Mouse (Mus musculus): Measurements from ENCODE around the gene Med25. TPM values are rescaled to one million over a fixed set of nuclear protein-coding genes. Genes with fewer than 3 reads are reported as not detected.

Gene Med25
- total and polyA plus RNA-seq, 3 experiments = 70.0 to 121 (median 85.8) TPM

GRCm38 (mm10) chr7:44855036-44855435 lies 37.5 kb downstream of the Med25 start:
- Histone ChIP-seq H3K4me3 (peak overlapping the region; percentile 59), H3K27me3 (ENCODE audit: control insufficient read depth, insufficient read depth, low read length) (no peaks in the 10 kb centered on the region), H3K36me3 (ENCODE audit: control insufficient read depth, insufficient read depth, low read length) (no peaks in the 10 kb centered on the region), H3K9ac (ENCODE audit: low read depth, low read length) (peak overlapping the region; percentile 86), H3K4me1 (ENCODE audit: control insufficient read depth, insufficient read depth, low read length) (peaks cover 8% of the 10 kb centered on the region), H3K27ac (peak overlapping the region; percentile 98), H3K79me2 (replicated peaks; ENCODE audit: control insufficient read depth, insufficient read depth, low read length) (peaks cover 3% of the 10 kb centered on the region)
- DNase-seq = no peak
- WGBS = 23% methylated on average over 10 of the region's 10 CpGs
- TF ChIP-seq POLR2A (IDR thresholded peaks at IDR 0.05; ENCODE audit: insufficient read depth, low read depth, low read length) (no peak), CTCF (IDR thresholded peaks at IDR 0.05) (peak; percentile 51), EP300 (IDR thresholded peaks at IDR 0.05; ENCODE audit: insufficient read depth, low read depth, low read length) (no peak)
- intact Hi-C loops (cut with DNase I) = loop anchor here (2.0 to 5.0 kb wide), 2 partner anchors 14 to 42 kb away; partner anchors contain the start of genes Fuz and Ptov1

GRCm38 (mm10) chr7:44854356-44855031 lies 38.0 kb downstream of the Med25 start:
- Histone ChIP-seq H3K4me3 (peak overlapping the region; percentile 59), H3K4me1 (ENCODE audit: control insufficient read depth, insufficient read depth, low read length) (peaks cover 8% of the 10 kb centered on the region), H3K79me2 (replicated peaks; ENCODE audit: control insufficient read depth, insufficient read depth, low read length) (peaks cover 3% of the 10 kb centered on the region), H3K27me3 (ENCODE audit: control insufficient read depth, insufficient read depth, low read length) (no peaks in the 10 kb centered on the region), H3K9ac (ENCODE audit: low read depth, low read length) (peak overlapping the region; percentile 86), H3K36me3 (ENCODE audit: control insufficient read depth, insufficient read depth, low read length) (no peaks in the 10 kb centered on the region), H3K27ac (peak overlapping the region; percentile 98)
- intact Hi-C loops (cut with DNase I) = loop anchor here (2.0 to 5.0 kb wide), 2 partner anchors 14 to 43 kb away; partner anchors contain the start of genes Fuz and Ptov1
- under 1% methylated on average over 45 of the region's 45 CpGs for WGBS
- TF ChIP-seq POLR2A (IDR thresholded peaks at IDR 0.05; ENCODE audit: insufficient read depth, low read depth, low read length) (peak; percentile 76), CTCF (IDR thresholded peaks at IDR 0.05) (no peak), EP300 (IDR thresholded peaks at IDR 0.05; ENCODE audit: insufficient read depth, low read depth, low read length) (0 out of 2 replicates have a peak, but pooled peaks have one; percentile 10)
- peak; percentile 91 to 93 for DNase-seq

GRCm38 (mm10) chr7:44853596-44854355 lies 38.7 kb downstream of the Med25 start:
- WGBS = 14% methylated on average over 26 of the region's 26 CpGs
- H3K79me2 ChIP-seq (replicated peaks; ENCODE audit: control insufficient read depth, insufficient read depth, low read length) = peaks cover 3% of the 10 kb centered on the region
- DNase-seq = no peak
- TF ChIP-seq CTCF (IDR thresholded peaks at IDR 0.05) (no peak), EP300 (IDR thresholded peaks at IDR 0.05; ENCODE audit: insufficient read depth, low read depth, low read length) (no peak), POLR2A (IDR thresholded peaks at IDR 0.05; ENCODE audit: insufficient read depth, low read depth, low read length) (no peak)
- H3K27ac ChIP-seq = peak overlapping the region; percentile 98
- H3K36me3 ChIP-seq (ENCODE audit: control insufficient read depth, insufficient read depth, low read length) = no peaks in the 10 kb centered on the region
- H3K27me3 ChIP-seq (ENCODE audit: control insufficient read depth, insufficient read depth, low read length) = no peaks in the 10 kb centered on the region
- H3K4me3 ChIP-seq = peak overlapping the region; percentile 59
- peaks cover 8% of the 10 kb centered on the region for H3K4me1 ChIP-seq (ENCODE audit: control insufficient read depth, insufficient read depth, low read length)
- peak overlapping the region; percentile 86 for H3K9ac ChIP-seq (ENCODE audit: low read depth, low read length)
- intact Hi-C loops (cut with DNase I) = loop anchor here (2.0 kb wide), 1 partner anchor 15 kb away; the partner anchor contains the start of gene Ptov1

DNA sequence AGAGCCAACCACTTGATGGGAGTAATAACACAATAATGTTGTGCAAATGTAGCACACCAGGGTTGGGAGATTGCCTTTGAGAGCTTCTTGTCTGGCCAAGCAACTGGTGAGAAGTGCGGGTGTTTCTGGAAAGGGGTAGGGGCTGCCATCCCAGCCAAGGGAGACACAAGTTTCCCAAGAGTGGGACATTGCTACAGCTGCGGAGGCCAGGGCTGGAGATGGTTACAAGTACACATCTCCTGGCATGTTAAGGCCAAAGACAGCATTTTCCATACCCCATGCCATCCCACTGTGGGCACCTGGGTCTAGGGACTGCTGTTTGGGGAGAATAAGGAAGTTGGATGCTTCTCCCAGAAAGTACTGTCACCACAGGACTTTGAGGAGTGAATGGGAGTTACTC lies 39.4 kb downstream of the Med25 start:
- Histone ChIP-seq H3K36me3 (ENCODE audit: control insufficient read depth, insufficient read depth, low read length) (no peaks in the 10 kb centered on the region), H3K79me2 (replicated peaks; ENCODE audit: control insufficient read depth, insufficient read depth, low read length) (peaks cover 3% of the 10 kb centered on the region), H3K4me3 (no peak overlapping the region), H3K4me1 (ENCODE audit: control insufficient read depth, insufficient read depth, low read length) (peaks cover 8% of the 10 kb centered on the region), H3K27me3 (ENCODE audit: control insufficient read depth, insufficient read depth, low read length) (no peaks in the 10 kb centered on the region), H3K27ac (no peak overlapping the region), H3K9ac (ENCODE audit: low read depth, low read length) (no peak overlapping the region)
- DNase-seq = no peak
- intact Hi-C loops (cut with DNase I) = no loop called here
- TF ChIP-seq EP300 (IDR thresholded peaks at IDR 0.05; ENCODE audit: insufficient read depth, low read depth, low read length) (no peak), CTCF (IDR thresholded peaks at IDR 0.05) (no peak), POLR2A (IDR thresholded peaks at IDR 0.05; ENCODE audit: insufficient read depth, low read depth, low read length) (no peak)
- 92% methylated on average over 2 of the region's 2 CpGs for WGBS

DNA sequence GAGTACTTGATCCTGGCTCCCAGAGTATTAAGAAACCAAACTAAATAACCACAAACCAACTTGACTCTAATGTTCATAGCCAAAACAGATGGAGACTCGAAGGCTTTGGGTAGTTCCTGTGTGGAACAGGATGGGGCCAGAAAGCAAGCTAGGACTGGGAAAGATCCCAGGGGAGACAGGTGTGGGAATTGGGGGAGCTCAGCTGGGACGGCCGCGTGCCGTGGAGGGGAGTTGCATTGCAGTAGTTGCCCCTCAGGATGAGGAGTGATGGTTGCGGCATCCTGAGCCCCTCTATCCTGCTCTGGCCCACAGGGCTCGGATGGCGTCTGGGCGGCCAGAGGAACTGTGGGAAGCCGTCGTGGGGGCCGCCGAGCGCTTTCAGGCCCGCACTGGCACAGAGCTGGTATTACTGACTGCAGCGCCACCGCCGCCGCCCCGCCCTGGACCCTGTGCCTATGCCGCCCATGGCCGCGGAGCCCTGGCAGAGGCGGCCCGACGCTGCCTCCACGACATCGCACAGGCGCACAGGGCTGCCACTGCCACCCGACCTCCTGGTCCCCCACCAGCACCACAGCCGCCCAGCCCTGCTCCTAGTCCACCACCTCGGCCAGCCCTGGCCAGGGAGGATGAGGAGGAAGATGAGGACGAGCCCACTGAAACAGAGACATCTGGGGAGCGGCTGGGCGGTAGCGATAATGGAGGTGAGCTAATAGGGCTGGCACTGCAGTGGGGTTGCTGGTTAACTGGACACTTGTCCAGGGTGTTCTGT lies 40.1 kb downstream of the Med25 start:
- TF ChIP-seq EP300 (IDR thresholded peaks at IDR 0.05; ENCODE audit: insufficient read depth, low read depth, low read length) (no peak), CTCF (IDR thresholded peaks at IDR 0.05) (no peak), POLR2A (IDR thresholded peaks at IDR 0.05; ENCODE audit: insufficient read depth, low read depth, low read length) (0 out of 2 replicates have a peak, but pooled peaks have one; percentile 13)
- Histone ChIP-seq H3K9ac (ENCODE audit: low read depth, low read length) (no peak overlapping the region), H3K4me1 (ENCODE audit: control insufficient read depth, insufficient read depth, low read length) (peaks cover 9% of the 10 kb centered on the region), H3K27me3 (ENCODE audit: control insufficient read depth, insufficient read depth, low read length) (no peaks in the 10 kb centered on the region), H3K36me3 (ENCODE audit: control insufficient read depth, insufficient read depth, low read length) (no peaks in the 10 kb centered on the region), H3K27ac (no peak overlapping the region), H3K79me2 (replicated peaks; ENCODE audit: control insufficient read depth, insufficient read depth, low read length) (peaks cover 3% of the 10 kb centered on the region), H3K4me3 (no peak overlapping the region)
- DNase-seq = no peak
- intact Hi-C loops (cut with DNase I) = no loop called here
- WGBS = 88% methylated on average over 36 of the region's 36 CpGs

Data from heart, adult 2 months (tissue).